Mouse (Mus musculus): ENCODE data around the gene Gm28047.

GRCm38 (mm10) chr15:102527936-102528335, 96.9 kb downstream of the Gm28047 start:
- TF ChIP-seq CTCF (IDR thresholded peaks at IDR 0.05) (peak; percentile 62), POLR2A (IDR thresholded peaks at IDR 0.05; ENCODE audit: insufficient read depth, low read depth, low read length) (no peak)
